In the genomic region with DNA sequence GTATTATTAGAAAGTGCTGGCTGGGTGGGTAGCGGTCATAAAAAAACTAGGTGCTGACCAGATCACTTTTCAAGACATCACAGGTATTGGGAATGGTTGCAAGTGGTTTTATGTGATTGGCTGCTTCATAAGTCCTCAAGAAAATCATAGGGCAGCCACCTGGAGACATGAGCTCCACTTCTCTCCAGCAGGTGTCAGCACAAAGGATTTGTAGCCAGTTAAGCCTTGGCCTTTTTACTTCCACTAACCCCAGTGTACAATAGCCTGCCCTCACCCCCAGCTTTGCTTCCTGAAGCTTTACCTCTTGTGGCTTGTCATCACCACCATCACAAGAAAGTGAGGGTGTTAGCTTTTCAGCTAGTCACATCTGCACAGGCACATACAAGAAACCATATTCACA, we compare ENCODE assay signal across 10 mouse cellular contexts.
DNase-seq lines count a peak whose midpoint lies in the region; ATAC-seq and TF ChIP-seq lines count a peak whose summit lies in the region.
"Had no signal": no experiment of that assay in that cellular context is flagged by ENCODE, and none has a peak within 500 bp of the region (broad histone marks: within the 10 kb centered on the region; RNA-seq: fewer than 3 reads in every experiment).

No protein-coding gene starts in this region.

- no peak for ATAC-seq in neural tube, embryonic 11.5 days (ENCODE audit: insufficient read depth, low FRiP score, low TSS enrichment)
- peak; percentile 76 for ATAC-seq in kidney, embryonic 15.5 days (replicated peaks; ENCODE audit: low FRiP score)

- no peaks in the 10 kb centered on the region for H3K4me1 ChIP-seq in neural tube, embryonic 11.5 days (ENCODE audit: control insufficient read depth, insufficient read depth, low read length)
- peaks cover 16% of the 10 kb centered on the region for H3K4me1 ChIP-seq in kidney, embryonic 15.5 days

- intact Hi-C loops in gastrocnemius, adult 2 months (cut with DNase I) = no loop called here
- intact Hi-C loops in gastrocnemius, postnatal 14 days (cut with DNase I; ENCODE audit: low total_unique reads) = no loop called here

- no peaks in the 10 kb centered on the region for H3K27me3 ChIP-seq in neural tube, embryonic 11.5 days (ENCODE audit: control insufficient read depth, insufficient read depth, low read length)
- H3K27me3 ChIP-seq in kidney, embryonic 15.5 days = no peaks in the 10 kb centered on the region
- H3K27me3 ChIP-seq: embryonic facial prominence, embryonic 12.5 days had no signal

- no peak overlapping the region for H3K4me2 ChIP-seq in neural tube, embryonic 11.5 days (ENCODE audit: low read depth)
- H3K4me2 ChIP-seq in kidney, embryonic 15.5 days = no peak overlapping the region

- no peak overlapping the region for H3K4me3 ChIP-seq in gastrocnemius, adult 2 months
- no peak overlapping the region for H3K4me3 ChIP-seq in neural tube, embryonic 11.5 days (ENCODE audit: low read depth, low read length)
- no peak overlapping the region for H3K4me3 ChIP-seq in kidney, embryonic 15.5 days (replicated peaks)
- H3K4me3 ChIP-seq: myocyte had no signal

- H3K9me3 ChIP-seq in neural tube, embryonic 11.5 days (ENCODE audit: control insufficient read depth, low read length) = no peaks in the 10 kb centered on the region
- H3K9me3 ChIP-seq in kidney, embryonic 15.5 days (replicated peaks) = no peaks in the 10 kb centered on the region
- H3K9me3 ChIP-seq: embryonic facial prominence, embryonic 12.5 days had no signal

- H3K9ac ChIP-seq in neural tube, embryonic 11.5 days (ENCODE audit: low read length) = no peak overlapping the region
- no peak overlapping the region for H3K9ac ChIP-seq in kidney, embryonic 15.5 days
- H3K9ac ChIP-seq: embryonic facial prominence, embryonic 12.5 days had no signal

- peak; percentile 38; the same call in 1 of the 2 replicates for TF ChIP-seq CTCF in gastrocnemius, adult 2 months (IDR thresholded peaks at IDR 0.05)

- H3K36me3 ChIP-seq in neural tube, embryonic 11.5 days (ENCODE audit: control insufficient read depth, insufficient read depth, low read length) = no peaks in the 10 kb centered on the region
- H3K36me3 ChIP-seq in kidney, embryonic 15.5 days = no peaks in the 10 kb centered on the region
- H3K36me3 ChIP-seq: embryonic facial prominence, embryonic 12.5 days had no signal

- no peak for DNase-seq in gastrocnemius, adult 2 months
- no peak for DNase-seq in gastrocnemius, postnatal 14 days
- peak; percentile 49 for DNase-seq in neural tube, embryonic 11.5 days (ENCODE audit: low spot score)
- DNase-seq in neural tube, embryonic 10.5 days (ENCODE audit: extremely low spot score, low spot score) = no peak
- DNase-seq in ovary, adult 18-20 months (ENCODE audit: low spot score) = no peak
- DNase-seq in B cell, adult 2 months = no peak
- DNase-seq in adrenal gland, postnatal 36 days = no peak

- WGBS in neural tube, embryonic 11.5 days = 66% methylated on average over 1 of the region's 1 CpGs
- WGBS in kidney, embryonic 15.5 days = 26% methylated on average over 1 of the region's 1 CpGs

- no peak overlapping the region for H3K27ac ChIP-seq in gastrocnemius, adult 2 months
- no peak overlapping the region for H3K27ac ChIP-seq in neural tube, embryonic 11.5 days (ENCODE audit: low read depth, low read length)
- H3K27ac ChIP-seq in kidney, embryonic 15.5 days = no peak overlapping the region
- H3K27ac ChIP-seq: embryonic facial prominence, embryonic 12.5 days had no signal
